In the genomic region with DNA sequence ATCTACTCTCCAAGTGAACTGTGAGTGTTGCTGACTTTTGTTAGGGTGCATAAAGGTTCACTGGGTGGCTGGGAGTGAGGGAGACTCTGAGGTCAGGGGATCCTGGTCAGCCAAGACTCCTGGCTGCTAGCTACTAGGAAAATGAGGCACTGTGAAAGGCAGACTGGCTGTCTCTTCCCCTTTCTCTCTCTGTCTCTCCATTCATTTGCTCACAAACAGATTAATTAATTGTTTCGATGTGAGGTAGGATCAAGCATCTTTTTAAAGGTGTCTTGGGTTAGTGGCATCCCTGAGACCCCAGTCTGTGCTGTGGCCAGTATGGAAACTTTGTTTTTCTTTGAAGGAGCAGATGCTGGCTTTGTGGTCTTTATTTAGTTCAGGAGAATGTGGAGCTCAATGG, we compare ENCODE assay signal across 8 mouse cellular contexts. TPM values are rescaled to one million over a fixed set of nuclear protein-coding genes. Genes with fewer than 3 reads are reported as not detected.
A peak's percentile ranks its signal among the peaks of the same experiment; 100 is the strongest.
DNase-seq lines count a peak whose midpoint lies in the region; ATAC-seq and TF ChIP-seq lines count a peak whose summit lies in the region.

No protein-coding gene starts in this region.

- H3K36me3 ChIP-seq in neural tube, embryonic 11.5 days (ENCODE audit: control insufficient read depth, insufficient read depth, low read length), result no peaks in the 10 kb centered on the region
- no peaks in the 10 kb centered on the region for H3K36me3 ChIP-seq in liver, embryonic 11.5 days (ENCODE audit: control insufficient read depth, insufficient read depth, low read length)

- H3K4me2 ChIP-seq in neural tube, embryonic 11.5 days (ENCODE audit: low read depth), result peak overlapping the region; percentile 69
- peak overlapping the region; percentile 42 for H3K4me2 ChIP-seq in liver, embryonic 11.5 days

- TF ChIP-seq CTCF in cerebellum, adult 2 months (IDR thresholded peaks at IDR 0.05; ENCODE audit: borderline replicate concordance, insufficient read depth, low read depth, low read length), result no peak

- H3K4me1 ChIP-seq in cerebellum, adult 2 months (ENCODE audit: control insufficient read depth, insufficient read depth, low read length), result peaks cover 23% of the 10 kb centered on the region
- peaks cover 28% of the 10 kb centered on the region for H3K4me1 ChIP-seq in neural tube, embryonic 11.5 days (ENCODE audit: control insufficient read depth, insufficient read depth, low read length)
- peaks cover 7% of the 10 kb centered on the region for H3K4me1 ChIP-seq in liver, embryonic 11.5 days (replicated peaks; ENCODE audit: control insufficient read depth, insufficient read depth, low read length)

- no peaks in the 10 kb centered on the region; the same call in 1 of the 2 replicates for H3K27me3 ChIP-seq in cerebellum, adult 2 months (ENCODE audit: control insufficient read depth, insufficient read depth, low read length)
- no peaks in the 10 kb centered on the region for H3K27me3 ChIP-seq in neural tube, embryonic 11.5 days (ENCODE audit: control insufficient read depth, insufficient read depth, low read length)
- H3K27me3 ChIP-seq in liver, embryonic 11.5 days (replicated peaks; ENCODE audit: control insufficient read depth, insufficient read depth, low read length), result peaks cover 40% of the 10 kb centered on the region

- no peak overlapping the region for H3K27ac ChIP-seq in cerebellum, adult 2 months (ENCODE audit: insufficient read depth, low read length)
- H3K27ac ChIP-seq in neural tube, embryonic 11.5 days (ENCODE audit: low read depth, low read length), result peak overlapping the region; percentile 69
- peak overlapping the region; percentile 53; the same call in 1 of the 2 replicates for H3K27ac ChIP-seq in liver, embryonic 11.5 days (ENCODE audit: low read depth, low read length)

- peak overlapping the region; percentile 82 for H3K9ac ChIP-seq in neural tube, embryonic 11.5 days (ENCODE audit: low read length)
- H3K9ac ChIP-seq in liver, embryonic 11.5 days (ENCODE audit: low read depth, low read length), result peak overlapping the region; percentile 67

- peak overlapping the region; percentile 5 for H3K4me3 ChIP-seq in cerebellum, adult 2 months (replicated peaks; ENCODE audit: insufficient read depth, low read depth, low read length)
- H3K4me3 ChIP-seq in neural tube, embryonic 11.5 days (ENCODE audit: low read depth, low read length), result peak overlapping the region; percentile 66
- H3K4me3 ChIP-seq in liver, embryonic 11.5 days (ENCODE audit: low read depth, low read length), result peak overlapping the region; percentile 56

- H3K9me3 ChIP-seq in neural tube, embryonic 11.5 days (ENCODE audit: control insufficient read depth, low read length), result no peaks in the 10 kb centered on the region
- H3K9me3 ChIP-seq in liver, embryonic 11.5 days (ENCODE audit: control insufficient read depth, low read length), result no peaks in the 10 kb centered on the region

- 68% methylated on average over 1 of the region's 1 CpGs for WGBS in cerebellum, adult 2 months
- WGBS in neural tube, embryonic 11.5 days, result 55% methylated on average over 1 of the region's 1 CpGs
- 62% methylated on average over 1 of the region's 1 CpGs for WGBS in liver, embryonic 11.5 days

- no peak for ATAC-seq in neural tube, embryonic 11.5 days (ENCODE audit: insufficient read depth, low FRiP score, low TSS enrichment)
- ATAC-seq in liver, embryonic 11.5 days (replicated peaks; ENCODE audit: low FRiP score), result no peak

- TF ChIP-seq POLR2A in cerebellum, adult 2 months (IDR thresholded peaks at IDR 0.05; ENCODE audit: borderline replicate concordance, insufficient read depth, low read length), result no peak

- no peak for DNase-seq in cerebellum, adult 2 months
- DNase-seq in cerebellum, adult 11 months, result no peak
- DNase-seq in neural tube, embryonic 11.5 days (ENCODE audit: low spot score), result no peak
- DNase-seq in neural tube, embryonic 10.5 days (ENCODE audit: extremely low spot score, low spot score), result no peak
- DNase-seq in liver, embryonic 11.5 days (ENCODE audit: low spot score), result no peak
- DNase-seq in testis, postnatal 14 days (ENCODE audit: low spot score), result peak; percentile 36
- no peak for DNase-seq in cerebellum, adult 8-10 months
- DNase-seq in right cerebral cortex, postnatal 10 days (ENCODE audit: low spot score in 2 of 2), result no peak

RNA-seq across cellular contexts. Expression of a gene that starts 1.0 kb away (rescaled TPM):
- 16.0 and 17.3 TPM in 2 replicates for polyA plus RNA-seq in cerebellum, adult 2 months (2012; rRNA removed)
- polyA plus RNA-seq in neural tube, embryonic 11.5 days (2014; fragmentation: Nextera tagmentation; extraction: Ambion mirVana), result 45.9 and 47.0 TPM in 2 replicates
- polyA plus RNA-seq in liver, embryonic 11.5 days (2014; fragmentation: Nextera tagmentation; extraction: Ambion mirVana), result 22.3 and 22.8 TPM in 2 replicates

RNA-seq across cellular contexts. Expression of a gene that starts 51.6 kb away (rescaled TPM):
- 0.29 and 1.1 TPM in 2 replicates for polyA plus RNA-seq in cerebellum, adult 2 months (2012; rRNA removed)
- polyA plus RNA-seq in neural tube, embryonic 11.5 days (2014; fragmentation: Nextera tagmentation; extraction: Ambion mirVana), result 0.11 TPM in 1 of 2 replicates, not detected in the other
- not detected in 2 replicates for polyA plus RNA-seq in liver, embryonic 11.5 days (2014; fragmentation: Nextera tagmentation; extraction: Ambion mirVana)

Comparison
In these comparisons a context has a peak if more than half of its experiments do, and no peak if none do; other contexts are left out.
1. H3K4me3 ChIP-seq: peak in every context shown above with its lines; median percentile 66 in neural tube, embryonic 11.5 days; 56 in liver, embryonic 11.5 days; 5 in cerebellum, adult 2 months.